Mouse (Mus musculus): ENCODE measurements at regions not wholly inside any gene's neighbourhood (a gene's known extent, or its start where the extent isn't known, plus 50 kb on each side); places are given as distances from the start of the nearest gene placed in this dataset.

- DNase-seq (ENCODE audit: low spot score in 2 of 2): no peak
These were observed 120.3 kb upstream of the Ado start for GRCm38 (mm10) chr10:67669066-67669465.

- DNase-seq (ENCODE audit: low spot score in 2 of 2): no peak
These were observed 114.3 kb upstream of the Ado start for GRCm38 (mm10) chr10:67663028-67663427.

DNA sequence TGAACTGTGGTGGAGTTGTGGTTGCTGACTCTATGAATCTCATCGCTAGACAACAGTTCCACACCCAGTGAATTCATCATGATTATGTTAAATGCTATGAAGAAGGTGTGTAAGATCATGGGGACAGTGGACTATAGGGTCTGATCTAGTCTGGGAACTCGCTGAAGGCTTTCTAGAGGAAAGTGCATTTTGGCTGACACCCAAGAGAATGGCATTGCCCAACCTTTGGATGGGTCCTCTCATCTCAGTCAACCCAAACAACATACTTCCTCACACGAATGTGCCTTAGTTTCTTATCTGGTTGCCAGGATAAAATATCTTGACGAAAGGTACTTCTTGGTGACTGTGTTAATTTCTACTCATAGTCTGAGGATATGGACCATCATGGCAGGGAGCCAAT lies 112.9 kb upstream of the Ado start:
- DNase-seq (ENCODE audit: low spot score in 2 of 2): no peak

DNA sequence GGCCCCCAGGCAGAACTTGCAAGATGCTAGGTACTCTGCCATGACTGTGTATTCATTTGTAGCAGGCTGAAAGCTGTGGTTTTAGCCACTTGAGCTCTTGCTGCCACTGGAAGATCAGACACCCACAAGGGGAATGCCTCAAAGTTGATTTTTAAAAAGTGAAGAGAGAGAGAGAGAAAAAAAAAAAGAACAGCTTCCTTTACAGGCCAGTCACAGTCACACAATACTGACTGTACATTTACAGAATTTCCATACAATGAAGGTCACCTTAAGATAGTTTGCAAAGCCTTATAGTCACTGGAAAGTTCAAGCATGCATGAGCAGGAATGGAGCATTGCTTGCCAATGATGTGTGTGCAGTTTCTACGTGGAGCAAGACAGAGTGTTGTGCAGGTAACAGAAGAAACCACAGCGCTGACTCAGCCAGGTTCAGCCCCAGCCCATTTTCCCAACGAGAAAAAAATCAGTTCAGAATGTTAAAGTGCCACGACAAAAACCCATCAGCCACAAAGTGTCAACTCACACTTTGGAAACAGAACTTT lies 109.3 kb upstream of the Ado start:
- DNase-seq (ENCODE audit: low spot score in 2 of 2): no peak

- no peak for DNase-seq (ENCODE audit: low spot score in 2 of 2)
These were observed 108.5 kb upstream of the Ado start for GRCm38 (mm10) chr10:67657305-67657704.

- DNase-seq (ENCODE audit: low spot score in 2 of 2): no peak
These were observed 105.8 kb upstream of the Ado start for GRCm38 (mm10) chr10:67654518-67654917.

- DNase-seq (ENCODE audit: low spot score in 2 of 2): no peak
These were observed 103.5 kb upstream of the Ado start for GRCm38 (mm10) chr10:67652300-67652699.

DNA sequence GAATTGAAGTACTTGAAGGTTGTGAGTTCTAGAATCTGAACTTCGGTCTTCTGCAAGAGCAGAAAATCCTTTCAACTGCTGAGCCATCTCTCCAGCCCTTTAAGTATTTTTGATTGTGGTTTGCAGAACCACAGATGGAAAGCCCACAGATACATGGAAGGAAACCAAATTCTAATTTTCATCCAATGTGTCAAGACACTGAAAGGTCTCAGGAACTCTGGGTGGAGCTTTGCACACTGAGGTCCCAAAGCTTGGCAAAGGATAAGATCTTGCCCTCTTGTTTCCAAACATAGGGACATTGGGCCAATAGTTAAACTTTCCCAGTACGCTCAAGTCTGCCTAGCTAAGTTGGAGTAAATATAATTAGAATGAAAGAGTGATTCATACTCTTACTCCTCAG lies 102.6 kb upstream of the Ado start:
- no peak for DNase-seq (ENCODE audit: low spot score in 2 of 2)

GRCm38 (mm10) chr10:67647777-67648727 lies 99.3 kb upstream of the Ado start:
- DNase-seq (ENCODE audit: low spot score in 2 of 2): no peak

DNA sequence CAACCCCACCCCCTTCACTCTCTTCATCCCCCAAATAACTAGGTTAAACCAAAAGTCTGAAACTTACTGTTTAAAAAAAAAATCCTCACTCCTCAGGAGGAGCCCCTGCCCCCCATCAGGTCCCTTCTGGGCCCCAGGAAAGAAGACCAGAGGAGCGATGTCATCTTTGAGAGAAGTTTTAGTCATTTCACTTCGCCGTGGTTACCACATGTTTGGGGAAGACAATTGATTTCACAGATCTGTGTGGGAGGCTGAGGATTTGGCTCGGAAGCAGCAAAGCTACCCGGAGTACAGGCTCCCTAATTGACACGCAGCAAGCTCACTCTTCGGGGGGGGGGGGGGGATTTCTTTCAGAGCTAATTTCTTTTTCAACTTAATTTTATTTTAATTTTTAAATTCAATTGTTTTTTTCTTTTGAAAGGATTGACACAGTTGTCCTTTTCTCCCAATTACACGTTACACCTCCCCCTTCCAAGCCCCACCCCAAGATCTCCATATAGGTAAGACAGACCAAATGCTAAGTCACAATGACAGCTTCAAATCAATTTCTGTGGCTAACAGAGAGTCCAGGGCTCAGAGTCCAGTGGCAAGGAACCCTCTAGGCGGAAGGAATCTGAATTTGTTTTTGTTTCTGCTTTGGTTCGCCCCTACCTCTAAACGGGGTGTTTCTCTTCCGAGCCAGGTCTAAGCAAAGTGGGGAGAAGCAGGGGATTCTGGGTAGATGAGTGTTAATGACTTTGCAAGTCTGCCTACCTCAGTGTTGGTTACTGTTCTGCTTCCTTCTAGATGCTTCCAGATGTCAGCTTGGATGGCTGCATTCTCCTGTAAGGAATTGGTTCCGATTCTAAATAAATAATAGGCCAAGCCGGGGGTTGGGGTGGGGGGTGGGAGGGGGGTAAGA lies 98.2 kb upstream of the Ado start:
- no peak for DNase-seq (ENCODE audit: low spot score in 2 of 2)

GRCm38 (mm10) chr10:67645821-67646220 lies 97.1 kb upstream of the Ado start:
- no peak for DNase-seq (ENCODE audit: low spot score in 2 of 2)

DNA sequence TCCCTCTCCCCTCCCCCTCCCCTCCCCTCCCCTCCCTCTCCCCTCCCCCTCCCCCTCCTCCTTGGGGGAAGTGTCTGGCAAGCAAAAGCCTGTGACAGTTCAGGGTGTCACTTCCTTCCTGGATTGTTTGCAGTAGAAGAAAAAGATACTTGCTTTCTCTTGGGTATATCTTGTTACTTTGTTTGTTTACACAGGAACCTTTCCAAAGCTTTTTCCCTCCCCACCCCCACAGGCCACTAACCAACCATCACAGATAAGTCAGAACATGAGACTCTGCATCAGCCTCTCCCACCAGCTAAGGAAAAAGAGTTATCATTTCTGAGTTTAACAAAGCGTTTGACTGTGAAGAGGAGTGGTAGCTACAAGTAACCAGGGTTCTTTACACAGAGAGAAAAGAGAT lies 95.5 kb upstream of the Ado start:
- DNase-seq (ENCODE audit: low spot score in 2 of 2): no peak

GRCm38 (mm10) chr10:67643685-67644084 lies 94.9 kb upstream of the Ado start:
- DNase-seq (ENCODE audit: low spot score in 2 of 2): no peak

DNA sequence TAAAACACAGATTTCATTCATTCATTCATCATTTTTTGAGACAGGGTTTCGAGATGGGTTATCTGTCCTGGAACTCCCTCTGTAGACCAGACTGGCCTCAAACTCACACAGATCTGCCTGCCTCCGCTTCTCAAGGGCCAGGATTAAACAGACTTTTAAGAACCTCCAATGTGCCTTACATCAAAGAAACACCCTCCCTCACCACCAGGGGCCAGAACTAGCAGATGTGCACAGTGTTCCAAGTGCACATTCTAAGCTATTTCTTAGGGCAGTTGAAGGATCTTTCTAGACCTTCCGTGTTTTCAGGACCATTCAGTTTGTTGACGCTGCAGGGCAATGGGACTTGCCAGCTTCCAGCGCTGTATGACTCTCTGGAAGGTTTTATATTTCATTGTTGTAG lies 88.6 kb upstream of the Ado start:
- no peak for DNase-seq (ENCODE audit: low spot score in 2 of 2)

GRCm38 (mm10) chr10:67636569-67636968 lies 87.8 kb upstream of the Ado start:
- no peak for DNase-seq (ENCODE audit: low spot score in 2 of 2)

DNA sequence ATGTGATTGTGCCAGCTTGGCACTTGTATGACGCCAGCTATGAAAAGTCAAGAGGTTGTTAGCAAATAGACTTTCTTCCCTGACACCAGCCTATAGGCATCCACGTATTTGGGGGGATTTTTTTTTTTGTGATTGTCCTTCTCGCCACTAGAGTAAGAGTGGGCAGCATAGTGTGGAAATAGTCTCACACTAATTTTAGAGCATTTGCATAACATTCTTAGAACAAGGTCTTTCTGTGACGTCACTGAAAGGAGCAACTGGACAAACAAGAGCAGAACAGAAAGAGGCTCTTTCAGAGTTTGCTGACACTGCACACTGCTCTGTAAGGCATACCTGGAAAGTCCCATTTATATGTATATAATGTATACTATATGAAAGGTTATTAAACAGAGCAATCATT lies 86.0 kb upstream of the Ado start:
- no peak for DNase-seq (ENCODE audit: low spot score in 2 of 2)

DNA sequence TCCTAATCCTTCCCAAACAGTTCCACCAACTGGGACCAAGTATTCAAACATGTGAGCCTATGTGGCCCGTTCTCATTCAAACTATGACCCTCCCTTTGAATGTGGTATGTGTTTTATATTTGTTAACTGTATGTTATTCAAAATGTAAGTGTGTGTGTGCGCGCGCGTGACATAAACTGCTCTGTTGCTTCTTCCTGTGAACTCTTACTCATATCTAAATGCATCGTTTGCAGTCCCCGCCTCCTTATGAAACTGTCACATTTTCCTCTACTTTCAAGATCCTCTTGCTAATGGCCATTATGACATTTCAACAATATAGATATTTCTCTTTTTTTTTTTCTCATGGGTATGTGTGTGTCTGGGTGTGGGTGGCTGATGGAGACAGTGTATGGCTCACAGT lies 84.3 kb upstream of the Ado start:
- no peak for DNase-seq (ENCODE audit: low spot score in 2 of 2)

- no peak for DNase-seq (ENCODE audit: low spot score in 2 of 2)
These were observed 74.6 kb upstream of the Ado start for GRCm38 (mm10) chr10:67623338-67623737.

DNA sequence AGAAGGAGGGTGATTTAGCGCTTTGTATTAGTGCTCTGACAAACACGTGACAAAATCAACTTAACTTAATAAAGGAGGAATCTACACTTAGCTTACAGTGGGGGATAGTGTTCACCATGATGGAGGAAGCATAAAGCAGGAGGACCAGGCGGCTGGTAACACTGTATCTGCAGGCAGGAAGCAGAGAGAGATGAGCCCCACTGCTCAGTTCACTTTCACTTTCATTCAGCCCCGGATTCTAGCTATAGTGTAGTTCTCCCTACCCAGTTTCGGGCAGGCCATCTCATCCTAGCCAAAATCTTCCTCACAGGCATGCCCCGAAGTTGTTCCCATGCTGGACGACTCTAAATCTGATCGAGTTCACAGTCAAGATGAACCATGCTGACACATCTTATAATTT lies 71.3 kb upstream of the Ado start:
- no peak for DNase-seq (ENCODE audit: low spot score in 2 of 2)

DNA sequence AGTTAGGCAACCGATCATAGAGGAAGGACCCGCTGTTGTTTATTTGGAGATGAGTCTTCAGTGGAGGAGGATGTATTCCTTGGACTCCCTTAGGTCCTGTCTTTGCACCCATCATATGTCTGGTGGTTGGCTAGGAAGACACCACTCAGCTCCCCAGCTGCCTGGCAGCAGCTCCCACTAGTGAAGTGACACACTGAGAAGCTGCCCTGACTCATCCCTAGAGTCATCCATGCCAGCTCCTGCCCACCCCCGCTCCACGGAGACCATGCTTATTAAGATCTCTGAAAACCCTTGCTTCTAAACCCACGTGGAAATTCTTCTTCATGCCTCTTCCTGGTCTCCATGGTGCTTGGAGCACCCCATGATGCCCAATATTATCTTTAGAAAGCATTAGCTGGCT lies 69.4 kb upstream of the Ado start:
- DNase-seq (ENCODE audit: low spot score in 2 of 2): no peak

DNA sequence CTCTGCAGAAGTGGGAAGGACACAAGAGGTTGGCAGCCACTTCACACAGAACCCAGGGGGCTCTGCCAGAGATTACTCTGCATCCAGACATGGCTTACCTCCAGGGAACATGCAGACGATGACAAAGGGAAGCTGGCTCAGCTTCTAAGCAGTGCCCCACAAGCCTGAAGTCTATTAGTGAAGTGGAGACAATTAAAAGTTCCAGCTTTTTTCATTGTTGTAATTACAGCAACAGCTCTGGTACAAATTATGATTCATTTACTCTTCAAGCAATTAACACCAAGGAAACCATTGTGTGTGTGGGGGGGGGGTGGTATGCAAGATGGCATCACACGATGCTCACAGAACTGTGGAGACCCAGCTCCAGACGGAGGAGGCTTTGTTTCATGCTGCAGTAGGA lies 66.3 kb upstream of the Ado start:
- DNase-seq (ENCODE audit: low spot score in 2 of 2): no peak

GRCm38 (mm10) chr10:67610689-67611088 lies 61.9 kb upstream of the Ado start:
- no peak for DNase-seq (ENCODE audit: low spot score in 2 of 2)

Data from cerebellum, postnatal 4 days (tissue).